Mouse (Mus musculus) cerebral cortex, adult 2 months (tissue): ENCODE results near the gene A730061H03Rik.

ENCODE experiments used
- WGBS: fragments of 180-500 bp; shearing (Covaris S2); methylation state at CpG from one replicate; pipeline ENCODE4 v1.1.7; 2018; 5-methylcytosine and 5-hydroxymethylcytosine counted together

The A730061H03Rik gene

DNA sequence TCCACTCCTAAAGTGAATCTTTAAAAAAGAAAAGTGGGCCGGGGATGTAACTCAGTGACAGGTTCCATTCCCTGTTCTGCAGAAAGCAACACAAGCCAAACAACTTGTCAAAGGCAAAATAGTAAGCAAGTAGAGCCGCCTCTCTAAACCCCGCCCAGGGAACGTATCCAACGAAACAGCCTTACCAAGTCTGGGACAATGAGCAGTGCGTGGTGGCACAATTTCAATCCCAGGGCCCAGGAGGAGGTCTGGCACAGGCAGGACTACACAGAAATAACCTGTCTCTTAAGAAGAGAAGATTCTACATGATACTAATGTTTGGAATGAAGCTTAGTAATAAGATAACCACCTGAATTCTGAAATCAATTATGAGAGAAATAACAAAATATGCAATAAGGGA is 10.0 kb downstream of the A730061H03Rik start:
- WGBS: 73% methylated on average over 6 of the region's 6 CpGs

DNA sequence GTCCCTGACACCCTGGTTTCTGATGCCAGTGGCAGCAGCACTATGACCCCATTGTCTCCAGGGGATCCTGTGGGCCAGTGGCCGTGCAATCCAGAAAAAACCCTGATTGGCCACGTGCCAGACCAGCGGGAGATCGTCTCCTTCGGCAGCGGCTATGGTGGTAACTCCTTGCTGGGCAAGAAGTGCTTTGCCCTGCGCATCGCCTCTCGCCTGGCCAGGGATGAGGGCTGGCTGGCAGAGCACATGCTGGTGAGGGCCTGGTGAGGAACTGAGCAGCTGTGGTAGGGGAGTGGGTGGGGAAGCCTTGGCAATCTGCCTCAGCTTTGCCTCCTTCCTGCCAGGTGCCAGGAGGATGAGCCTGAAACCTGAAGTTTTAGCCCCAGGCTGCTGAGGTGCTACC is 15.9 kb downstream of the A730061H03Rik start:
- WGBS: 34% methylated on average over 9 of the region's 9 CpGs

DNA sequence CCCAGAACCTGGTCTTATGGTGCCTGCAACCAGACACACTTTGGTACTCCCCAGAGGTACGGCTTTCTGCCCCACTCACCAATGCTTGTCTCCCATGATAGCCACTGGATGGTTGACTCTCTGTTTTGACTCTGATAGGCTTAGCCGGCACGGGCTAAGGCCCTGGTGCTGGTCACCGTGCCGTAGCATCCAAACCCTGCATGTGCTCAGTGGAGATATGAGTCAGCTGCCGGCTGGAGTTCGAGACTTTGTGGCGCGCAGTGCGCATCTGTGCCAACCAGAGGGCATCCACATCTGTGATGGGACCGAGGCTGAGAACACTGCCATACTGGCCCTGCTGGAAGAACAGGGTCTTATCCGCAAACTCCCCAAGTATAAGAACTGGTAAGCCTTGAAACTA is 17.9 kb downstream of the A730061H03Rik start:
- 97% methylated on average over 12 of the region's 12 CpGs for WGBS

GRCm38 (mm10) chr14:55540787-55541321 is 19.4 kb downstream of the A730061H03Rik start:
- 7% methylated on average over 10 of the region's 10 CpGs for WGBS

DNA sequence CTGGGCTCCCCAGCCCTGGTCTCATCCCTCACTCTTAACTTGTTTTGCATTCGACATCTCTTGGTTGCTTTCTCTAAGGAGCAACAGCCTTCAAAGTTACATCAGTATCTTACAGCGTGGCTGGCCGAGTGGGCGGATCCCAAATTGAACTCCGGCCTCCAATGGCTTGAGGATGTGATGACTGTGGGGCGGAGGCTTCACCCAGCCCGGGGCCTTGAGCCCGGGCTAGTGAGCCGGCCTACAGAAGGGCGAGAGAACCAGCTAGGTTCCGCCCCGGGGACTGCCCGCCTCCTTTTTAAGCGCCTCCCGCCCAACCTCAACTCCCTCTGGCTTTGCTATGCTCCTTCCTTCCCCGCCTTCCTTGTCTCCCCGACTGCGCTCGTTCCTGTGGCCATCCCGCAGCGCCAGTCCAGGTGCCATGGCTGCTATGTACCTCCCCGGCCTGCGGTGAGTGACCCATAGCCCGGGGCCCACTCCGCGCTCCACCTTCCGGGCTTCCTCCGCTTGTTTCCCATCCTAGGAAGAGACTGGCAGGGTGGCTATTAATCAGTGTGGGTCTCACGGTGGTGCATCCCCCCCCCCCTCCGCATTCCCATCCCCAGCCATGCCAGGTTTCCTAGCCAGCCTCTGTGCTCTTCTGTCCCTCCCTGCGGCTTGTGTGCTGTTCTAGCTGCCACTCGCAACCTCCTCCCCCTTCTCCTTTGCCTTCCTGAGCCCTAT is 20.0 kb downstream of the A730061H03Rik start, which contains the start of gene Pck2:
Gene Pck2 (plus strand): TSS at position 200 of the 720 bp plus-strand sequence.
- 1% methylated on average over 32 of the region's 32 CpGs for WGBS

- 59% methylated on average over 6 of the region's 6 CpGs for WGBS
Measured at GRCm38 (mm10) chr14:55536116-55536745, 24.0 kb downstream of the A730061H03Rik start.

DNA sequence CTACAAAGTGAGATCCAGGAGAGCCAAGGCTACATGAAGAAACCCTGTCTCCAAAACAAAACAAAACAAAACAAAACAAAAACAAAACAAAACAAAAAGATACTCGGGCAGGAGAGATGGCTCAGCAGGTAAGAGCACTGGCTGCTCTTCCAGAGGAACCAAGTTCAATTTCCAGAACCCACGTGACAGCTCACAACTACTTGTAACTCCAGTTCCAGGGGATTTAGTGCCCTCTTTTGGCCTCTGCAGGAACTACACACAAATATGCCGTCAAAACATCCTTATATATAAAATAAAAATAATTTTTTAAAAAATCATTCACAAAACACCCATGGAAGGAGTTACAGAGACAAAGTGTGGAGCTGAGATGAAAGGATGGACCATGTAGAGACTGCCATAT is 32.3 kb downstream of the A730061H03Rik start:
- 21% methylated on average over 3 of the region's 3 CpGs for WGBS

DNA sequence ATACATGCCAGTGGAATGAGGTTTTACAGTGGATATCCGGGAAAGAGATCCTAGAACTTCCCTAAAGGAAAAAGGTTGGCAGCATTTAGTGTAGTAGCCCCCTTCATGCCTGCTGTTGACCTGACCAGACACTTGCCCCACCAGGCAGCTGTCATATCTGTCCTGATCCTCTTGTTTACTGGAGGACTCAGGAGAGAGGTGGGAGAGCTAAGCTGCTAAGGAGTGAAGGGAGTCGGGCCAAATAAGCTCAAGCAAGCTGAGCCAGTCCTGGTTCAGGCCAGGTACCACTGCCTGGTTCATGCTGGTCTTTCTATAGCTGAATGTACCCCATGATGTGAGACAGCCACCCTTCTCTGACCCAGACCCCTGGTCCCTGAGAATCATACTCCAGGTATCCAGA is 33.5 kb downstream of the A730061H03Rik start:
- WGBS: 88% methylated on average over 2 of the region's 2 CpGs

- WGBS: 64% methylated on average over 8 of the region's 8 CpGs
Measured at GRCm38 (mm10) chr14:55524785-55525184, 35.4 kb downstream of the A730061H03Rik start, which contains the start of gene Nrl. Nrl (minus strand) TSS chr14:55524981.

- WGBS: 70% methylated on average over 4 of the region's 4 CpGs
Measured at GRCm38 (mm10) chr14:55524062-55524461, 36.1 kb downstream of the A730061H03Rik start.

DNA sequence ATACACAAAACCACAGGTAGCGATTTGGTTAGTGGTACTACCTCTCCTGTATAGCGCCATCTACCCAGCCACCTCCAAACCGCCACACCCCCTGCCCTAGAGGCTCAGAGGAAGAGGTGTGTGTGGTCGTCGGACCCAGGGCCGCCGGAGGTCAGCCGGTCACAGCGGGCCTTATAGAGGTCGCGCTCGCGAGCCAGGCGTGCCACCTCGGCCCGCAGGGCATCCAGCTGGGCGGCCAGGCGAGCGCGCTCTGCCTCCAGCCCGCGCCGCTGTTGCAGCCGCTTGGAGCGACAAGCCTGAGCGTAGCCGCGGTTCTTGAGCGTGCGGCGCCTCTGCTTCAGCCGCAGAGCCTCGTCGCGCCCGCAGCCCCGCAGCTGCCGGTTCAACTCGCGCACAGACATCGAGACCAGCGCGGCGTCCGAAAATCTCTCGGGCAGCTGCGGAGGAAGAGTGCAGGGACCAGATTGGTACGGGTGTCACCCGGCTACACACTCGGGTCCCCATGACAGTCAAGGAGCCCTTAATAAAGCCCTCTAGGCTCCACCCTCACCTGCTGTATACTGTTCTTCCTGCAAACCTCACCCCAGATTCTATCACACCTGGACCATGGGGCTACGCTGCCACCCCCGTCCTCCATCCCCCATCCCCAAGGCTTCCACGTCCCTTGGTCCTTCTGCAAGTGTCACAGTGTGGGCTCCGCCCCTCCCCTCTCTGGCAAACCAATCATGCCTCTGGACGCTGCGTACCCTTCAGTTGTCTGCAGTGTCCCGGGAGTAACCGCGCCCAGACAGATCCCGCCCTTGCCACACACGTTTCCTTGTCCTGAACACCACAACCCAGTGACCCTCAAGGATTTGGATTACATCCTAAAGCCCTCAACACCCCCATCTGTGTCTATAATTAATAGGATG is 39.5 kb downstream of the A730061H03Rik start:
- 6% methylated on average over 61 of the region's 61 CpGs for WGBS

DNA sequence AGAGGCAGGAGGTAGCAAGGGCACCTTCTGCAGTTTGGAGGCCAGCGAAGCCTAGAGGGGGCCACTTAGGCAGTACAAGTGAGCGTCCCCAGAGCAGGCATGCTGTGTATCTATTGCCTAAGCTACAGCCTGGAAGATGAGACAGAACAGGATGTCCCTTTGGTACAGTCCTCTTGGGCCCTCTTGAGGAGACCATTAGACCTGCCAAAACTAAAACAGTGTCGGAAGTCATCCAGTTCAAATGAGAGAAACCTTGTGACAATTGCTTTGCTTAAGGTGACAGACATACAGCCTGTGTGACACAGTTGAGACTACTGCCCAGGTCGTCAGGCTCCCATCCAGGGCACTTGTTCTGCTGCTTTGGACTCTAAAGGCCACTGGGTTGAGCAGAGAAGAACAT is 40.6 kb downstream of the A730061H03Rik start:
- WGBS: 63% methylated on average over 4 of the region's 4 CpGs

DNA sequence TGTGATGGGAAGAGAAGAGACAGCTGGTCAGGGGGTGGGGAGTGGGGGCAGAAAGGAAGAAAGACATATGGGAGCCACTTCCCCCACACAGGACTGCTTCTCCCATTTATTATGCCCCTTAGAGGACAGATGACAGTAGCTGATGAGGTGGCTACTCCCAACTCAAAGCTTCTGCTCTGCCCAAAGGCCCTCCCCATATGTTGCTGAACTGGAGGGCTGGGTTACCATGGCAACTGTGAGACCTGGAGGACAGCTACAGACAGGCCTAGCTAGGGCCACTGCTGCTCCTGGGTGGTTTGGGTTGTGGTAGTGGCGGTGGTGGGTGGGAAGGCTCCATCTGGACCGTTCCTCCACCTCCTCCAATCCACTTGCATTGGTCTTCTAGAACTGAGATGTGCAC is 41.3 kb downstream of the A730061H03Rik start:
- 42% methylated on average over 2 of the region's 2 CpGs for WGBS

DNA sequence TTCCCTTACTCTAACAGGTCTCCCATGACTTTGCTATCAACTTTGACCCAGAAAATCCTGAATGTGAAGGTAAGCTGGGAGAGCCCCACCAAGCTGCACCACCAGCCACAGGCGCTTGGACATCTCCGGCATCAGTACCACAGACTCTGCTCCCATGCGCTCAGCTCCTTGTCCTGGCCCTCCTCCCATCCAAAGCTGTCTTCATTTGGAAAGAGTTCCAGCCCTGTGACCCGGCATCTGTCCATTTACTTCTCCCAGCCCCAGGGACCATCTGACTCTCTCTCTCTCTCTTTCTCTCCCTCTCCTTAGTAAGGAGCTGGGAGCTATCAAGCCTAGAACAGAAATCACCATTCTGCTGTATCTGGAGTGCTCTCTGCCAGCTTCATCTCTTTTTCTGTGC is 44.4 kb downstream of the A730061H03Rik start:
- WGBS: 93% methylated on average over 4 of the region's 4 CpGs

GRCm38 (mm10) chr14:55513927-55514326 is 46.3 kb downstream of the A730061H03Rik start:
- WGBS: 75% methylated on average over 10 of the region's 10 CpGs

DNA sequence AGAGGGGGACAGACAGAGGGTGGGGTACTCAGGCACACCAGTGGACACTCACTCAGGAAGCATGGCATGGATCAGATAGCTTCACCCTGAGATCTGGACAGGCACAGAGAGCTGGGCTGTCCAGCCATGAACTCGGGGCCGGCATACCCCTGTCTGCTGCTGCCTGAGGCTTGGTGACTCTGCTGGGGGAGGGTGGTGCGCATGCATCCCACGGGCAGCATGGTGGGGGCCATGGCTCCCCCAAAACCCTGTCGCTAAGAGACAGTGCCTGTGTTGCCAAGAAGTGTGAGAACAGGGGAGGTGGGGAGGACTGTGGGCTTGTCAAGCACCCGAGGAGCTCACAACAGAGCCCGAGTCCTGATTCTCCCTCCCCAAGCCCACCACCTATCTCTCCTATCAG is 49.2 kb downstream of the A730061H03Rik start:
- WGBS: 22% methylated on average over 7 of the region's 7 CpGs

DNA sequence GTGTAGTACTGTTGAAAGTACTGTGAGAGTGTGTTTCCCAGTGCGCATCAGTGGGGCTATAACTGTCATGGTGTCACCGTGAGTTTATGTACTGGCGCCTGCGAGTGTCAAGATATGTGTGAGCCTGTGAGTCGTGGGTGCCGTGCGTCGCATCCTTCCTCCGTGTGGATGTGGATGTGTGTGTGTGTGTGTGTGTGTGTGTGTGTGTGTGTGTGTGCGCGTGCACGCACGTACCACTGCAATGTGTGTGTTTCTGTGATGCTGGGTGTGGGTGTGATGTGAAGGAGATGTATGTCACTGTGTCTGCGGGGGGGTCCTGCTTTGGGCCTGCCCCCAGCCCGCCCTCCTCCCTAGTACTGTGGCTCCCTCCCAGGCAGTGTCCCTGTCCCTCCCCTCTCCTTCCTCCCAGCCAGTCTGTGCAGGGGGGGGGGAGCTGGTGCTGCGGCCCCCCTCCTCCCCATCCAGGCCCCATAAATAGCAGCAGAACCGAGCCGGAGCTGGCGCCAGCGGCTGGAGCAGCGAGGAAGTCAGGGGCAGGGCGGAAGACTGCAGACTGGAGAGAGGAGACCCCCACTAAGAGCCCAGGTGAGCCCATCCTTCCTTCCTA is 50.0 kb downstream of the A730061H03Rik start, which contains the start of gene Cpne6:
Gene Cpne6 (plus strand): TSS at position 321 of the 607 bp plus-strand sequence.
- 26% methylated on average over 22 of the region's 22 CpGs for WGBS
